Mouse (Mus musculus): ENCODE results near the gene Zranb3.

GRCm38 (mm10) chr1:128060655-128061344 is 42.0 kb downstream of the Zranb3 start:
- TF ChIP-seq CTCF (IDR thresholded peaks at IDR 0.05; ENCODE audit: control insufficient read depth, insufficient read depth, insufficient replicate concordance, low read depth, low read length) (no peak), POLR2A (IDR thresholded peaks at IDR 0.05; ENCODE audit: control insufficient read depth, low read depth, low read length) (no peak)
